Mouse (Mus musculus) lung, postnatal 0 days (tissue): ENCODE data around the gene Rph3al.

ENCODE experiments used
- CTCF ChIP-seq: IDR thresholded peaks from 2 replicates; pipeline ENCODE4 v1.5.1; 2016; ENCODE audit warnings: antibody characterized with exemption, mild to moderate bottlenecking
- EP300 ChIP-seq: IDR thresholded peaks from 2 replicates; pipeline ENCODE4 v1.6.1; 2016; ENCODE audit warnings: antibody characterized with exemption, mild to moderate bottlenecking, control low read depth

DNA sequence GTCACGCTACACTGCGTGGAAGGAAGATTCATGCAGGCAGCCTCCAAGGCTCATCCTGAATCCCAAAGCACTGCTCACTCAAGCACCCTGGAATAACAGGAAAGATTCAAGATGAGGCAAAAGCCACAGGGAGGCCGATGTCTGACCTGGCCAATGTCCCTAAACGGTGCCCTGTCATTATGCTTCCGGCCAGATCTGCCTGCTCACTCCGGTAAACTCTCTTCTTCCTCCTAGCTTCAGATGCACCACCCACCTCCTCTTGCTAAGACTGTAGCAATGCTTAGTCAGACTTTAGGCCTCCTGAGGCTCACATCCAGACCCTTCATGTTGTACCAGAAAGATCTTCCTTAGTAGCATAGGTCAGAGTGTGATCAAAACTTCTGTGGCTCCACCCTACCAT, 19.1 kb downstream of the Rph3al start:
- TF ChIP-seq CTCF (no peak), EP300 (no peak)
